Mouse (Mus musculus) R1 (cell line): ENCODE results near the gene Slc9a8.
A peak's percentile ranks its signal among the peaks of the same experiment; 100 is the strongest.

Source experiments
- DNase-seq: peaks from one replicate; pipeline ENCODE4 v3.0.0-alpha.2; 2018; ENCODE audit warnings: low read depth, low spot score

Slc9a8 gene

GRCm38 (mm10) chr2:167507719-167508385 is 86.3 kb downstream of the Slc9a8 start:
- no peak for DNase-seq

GRCm38 (mm10) chr2:167508569-167508968 is 87.1 kb downstream of the Slc9a8 start:
- no peak for DNase-seq

- DNase-seq = no peak
Observed at GRCm38 (mm10) chr2:167510485-167510884, 89.0 kb downstream of the Slc9a8 start.

- DNase-seq = no peak
Observed at GRCm38 (mm10) chr2:167512365-167512764, 90.9 kb downstream of the Slc9a8 start.

GRCm38 (mm10) chr2:167512970-167513369 is 91.5 kb downstream of the Slc9a8 start:
- peak; percentile 60 for DNase-seq

- no peak for DNase-seq
Observed at GRCm38 (mm10) chr2:167514641-167515040, 93.1 kb downstream of the Slc9a8 start.

GRCm38 (mm10) chr2:167515688-167516087 is 94.2 kb downstream of the Slc9a8 start:
- no peak for DNase-seq

- peak; percentile 77 for DNase-seq
Observed at GRCm38 (mm10) chr2:167519606-167520252, 98.2 kb downstream of the Slc9a8 start.
